Mouse (Mus musculus) skeletal muscle tissue, postnatal 0 days (tissue): Measurements from ENCODE around the gene Bub1. TPM values are rescaled to one million over a fixed set of nuclear protein-coding genes. Genes with fewer than 3 reads are reported as not detected.

Experiments used
- polyA plus RNA-seq: library from polyadenylated mRNA; unstranded; fragments of >200 nt; fragmentation: Nextera tagmentation; extraction: Ambion mirVana; gene quantifications from 2 replicates; pipeline ENCODE4 v1.2.1, GENCODE M21; 2015

The Bub1 gene
- 5.8 and 6.4 TPM in 2 replicates for polyA plus RNA-seq

DNA sequence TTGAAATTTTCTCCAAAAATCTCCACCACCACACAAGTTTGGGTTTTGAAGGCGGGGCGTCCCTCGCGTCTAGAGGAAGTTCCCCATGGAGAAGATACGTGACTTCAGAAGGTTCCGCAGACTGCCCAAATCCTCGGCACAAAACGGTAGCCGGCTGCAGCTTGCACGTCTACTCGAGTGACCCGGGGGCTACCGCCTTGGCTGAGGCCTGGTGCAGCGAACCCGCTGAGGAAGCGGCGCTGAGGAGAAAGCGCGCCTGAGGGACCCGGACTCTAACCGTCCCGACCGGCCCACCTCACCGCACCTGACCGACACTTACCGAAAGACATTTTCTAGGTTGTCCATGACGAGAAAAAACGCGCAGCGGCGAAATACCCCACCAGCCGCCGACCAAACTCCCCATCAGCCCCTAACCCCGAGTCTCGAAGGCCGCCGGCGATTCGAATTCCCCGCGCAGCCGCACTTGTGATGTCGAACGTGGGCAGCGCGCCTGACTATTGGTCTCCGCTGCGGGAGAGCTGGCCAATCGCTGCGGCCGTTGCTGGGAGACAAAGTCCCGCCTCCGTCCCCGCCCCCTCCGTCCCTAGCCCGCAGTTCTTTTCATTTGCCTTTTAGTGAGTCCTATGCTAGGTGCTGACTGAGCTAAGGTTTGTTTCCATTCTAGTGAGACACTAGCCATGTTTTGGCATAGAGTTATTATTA is at the start of gene Bub1:
Gene Bub1 (minus strand): TSS at position 465 of the 702 bp plus-strand sequence.

DNA sequence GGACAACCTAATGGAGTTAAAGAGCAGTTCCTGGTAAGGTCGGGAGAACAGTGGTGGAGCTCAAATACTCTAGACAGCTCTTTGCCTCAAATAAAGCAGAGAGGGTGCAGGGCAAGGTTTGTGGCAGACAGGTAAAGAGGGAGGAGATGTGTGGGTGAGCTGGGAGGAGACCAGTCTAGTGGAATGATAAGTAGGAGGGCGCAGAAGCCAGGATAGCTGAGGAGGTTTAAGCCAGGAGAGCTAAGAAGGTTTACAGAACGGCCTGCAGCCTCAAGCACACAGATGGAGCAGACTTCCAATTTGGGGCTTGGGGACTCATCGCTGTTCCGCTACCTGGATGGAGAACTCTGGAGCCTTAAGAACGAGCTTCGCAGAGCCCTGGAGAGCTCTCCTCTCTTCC is 6.9 kb upstream of the Bub1 start, which contains the start of gene Acoxl:
Gene Acoxl (plus strand): TSS at position 301 of the 400 bp plus-strand sequence.

DNA sequence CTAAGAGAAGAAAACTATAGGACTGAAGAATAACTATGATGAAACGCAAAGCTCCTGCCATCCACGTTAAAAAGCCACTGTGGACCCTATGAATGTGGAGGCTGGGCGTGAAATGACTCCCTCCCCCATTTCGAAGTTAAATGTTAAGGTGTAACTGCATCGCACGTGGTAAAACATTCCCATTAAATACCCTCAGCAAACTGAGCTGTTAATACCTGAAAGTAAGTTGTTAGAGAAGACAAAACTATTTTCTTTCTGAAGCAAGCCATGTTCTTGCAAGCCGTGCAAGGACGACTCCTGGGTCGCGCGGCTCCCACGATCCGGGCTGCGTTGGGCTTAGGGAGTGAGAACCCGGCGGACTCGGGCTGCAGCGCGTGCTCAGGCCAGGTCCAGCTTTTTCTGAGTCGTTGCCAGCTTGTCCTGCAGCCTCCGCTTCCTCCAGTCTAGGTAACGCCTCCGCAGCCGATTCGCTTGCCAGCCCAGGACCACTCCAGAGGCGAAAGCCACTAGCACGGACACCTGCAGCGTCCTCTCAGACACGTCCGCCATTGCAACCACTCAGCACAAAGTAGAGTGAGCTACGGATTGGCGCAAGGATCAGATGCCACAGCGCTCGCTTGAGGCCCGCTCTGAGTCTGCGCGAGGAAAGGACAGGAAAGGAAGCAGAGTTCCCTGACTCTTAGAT is 39.6 kb downstream of the Bub1 start, which contains the start of gene Mtln:
Gene Mtln (minus strand): TSS at position 570 of the 685 bp plus-strand sequence.

DNA sequence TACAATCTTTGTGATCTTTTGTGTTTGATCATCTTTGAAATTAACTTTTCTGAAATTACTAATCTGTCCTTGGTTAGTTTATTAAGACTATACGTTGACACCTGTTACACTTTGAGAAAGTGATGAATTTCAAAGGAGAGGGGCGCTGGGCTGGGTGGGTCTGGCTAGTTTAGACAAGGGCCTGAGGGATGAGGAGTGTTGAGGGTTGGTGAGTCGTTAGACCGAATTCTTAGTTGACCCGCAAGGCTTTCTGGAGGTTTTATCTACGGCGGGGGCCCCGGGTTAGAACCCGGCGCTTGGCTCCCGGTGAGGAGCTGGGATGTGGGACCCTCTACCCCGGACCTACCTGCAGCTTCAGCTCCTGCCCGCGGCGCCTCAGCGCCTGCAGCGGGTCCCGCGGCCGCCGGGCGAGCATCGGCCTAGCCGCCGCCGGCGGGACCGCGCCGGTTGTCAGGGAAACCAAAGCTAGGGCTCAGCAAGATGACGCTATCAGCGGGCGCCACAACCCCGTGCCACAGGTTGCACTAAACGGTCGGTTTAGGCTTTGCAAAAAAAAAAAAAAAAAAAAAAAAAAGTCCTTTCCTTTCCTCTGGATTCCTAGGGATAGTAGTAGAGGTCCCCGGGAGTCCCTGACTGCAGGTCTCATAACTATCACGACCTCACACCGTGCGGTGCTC is 43.1 kb downstream of the Bub1 start, which contains the start of gene Nphp1:
Gene Nphp1 (minus strand): TSS at position 458 of the 677 bp plus-strand sequence.

Other genes starting within 250 kb of the Bub1 start
- gene Zfp661, start 244.8 kb downstream of the Bub1 start, polyA plus RNA-seq = 1.7 and 1.8 TPM in 2 replicates
- 136 and 141 TPM in 2 replicates for gene Mrps5, start 244.6 kb downstream of the Bub1 start, polyA plus RNA-seq
- gene Mal, start 175.2 kb downstream of the Bub1 start, polyA plus RNA-seq = 6.3 and 7.1 TPM in 2 replicates
- gene Mall, start 101.9 kb downstream of the Bub1 start, polyA plus RNA-seq = 6.4 and 9.5 TPM in 2 replicates
- 16.1 and 18.2 TPM in 2 replicates for gene Nphp1, start 43.0 kb downstream of the Bub1 start, polyA plus RNA-seq
- gene Mtln, start 39.4 kb downstream of the Bub1 start, polyA plus RNA-seq = 81.6 and 82.9 TPM in 2 replicates
- gene Acoxl, start 7.0 kb upstream of the Bub1 start, polyA plus RNA-seq = 0.35 and 0.59 TPM in 2 replicates